Mouse (Mus musculus) B cell, adult 2 months (primary cell): ENCODE measurements around the gene Lcn2.
"Not testable (repeated sequence)": the region's sequence is repeated elsewhere in the genome, so short reads cannot be mapped to it uniquely, and the experiment has no call there.

Source experiments
- DNase-seq, 2 experiments: peaks; one replicate each; pipeline ENCODE4 v3.0.0; 2022

The Lcn2 gene

GRCm38 (mm10) chr2:32363376-32364106 is 24.5 kb downstream of the Lcn2 start:
- DNase-seq: peak; percentile 31 to 34

GRCm38 (mm10) chr2:32362817-32363340 is 25.2 kb downstream of the Lcn2 start:
- peak; percentile 93 to 95 for DNase-seq

- DNase-seq: not testable (repeated sequence)
Measured at GRCm38 (mm10) chr2:32362274-32362673, 25.8 kb downstream of the Lcn2 start.

- DNase-seq: peak; percentile 77 to 79
Measured at GRCm38 (mm10) chr2:32361437-32361836, 26.6 kb downstream of the Lcn2 start.

GRCm38 (mm10) chr2:32360741-32361140 is 27.3 kb downstream of the Lcn2 start:
- peak; percentile 66 to 67 for DNase-seq

- no peak for DNase-seq
Measured at GRCm38 (mm10) chr2:32358381-32358780, 29.7 kb downstream of the Lcn2 start.

- no peak for DNase-seq
Measured at GRCm38 (mm10) chr2:32357710-32358109, 30.3 kb downstream of the Lcn2 start.

- DNase-seq: no peak
Measured at GRCm38 (mm10) chr2:32356216-32356615, 31.8 kb downstream of the Lcn2 start.

GRCm38 (mm10) chr2:32354336-32354895 is 33.6 kb downstream of the Lcn2 start:
- no peak for DNase-seq

GRCm38 (mm10) chr2:32353836-32354235 is 34.2 kb downstream of the Lcn2 start:
- no peak for DNase-seq

GRCm38 (mm10) chr2:32353007-32353542 is 35.0 kb downstream of the Lcn2 start, which contains the start of gene Dnm1:
Gene Dnm1, minus strand, starts transcription at chr2:32353338.
- peak; percentile 94 for DNase-seq

- DNase-seq: peak; percentile 30 to 39
Measured at GRCm38 (mm10) chr2:32352151-32353006, 35.7 kb downstream of the Lcn2 start, which contains the start of gene Ciz1. Gene Ciz1, plus strand, starts transcription at chr2:32352327.

- DNase-seq: peak in 1 of 2 experiments; percentile 10
Measured at GRCm38 (mm10) chr2:32351471-32351961, 36.5 kb downstream of the Lcn2 start.

GRCm38 (mm10) chr2:32350471-32351051 is 37.5 kb downstream of the Lcn2 start:
- DNase-seq: peak in 1 of 2 experiments; percentile 6

GRCm38 (mm10) chr2:32349625-32350255 is 38.3 kb downstream of the Lcn2 start:
- DNase-seq: no peak

GRCm38 (mm10) chr2:32348311-32348710 is 39.7 kb downstream of the Lcn2 start:
- no peak for DNase-seq

- no peak for DNase-seq
Measured at GRCm38 (mm10) chr2:32347019-32347418, 41.0 kb downstream of the Lcn2 start.

- no peak for DNase-seq
Measured at GRCm38 (mm10) chr2:32344598-32345321, 43.3 kb downstream of the Lcn2 start.

GRCm38 (mm10) chr2:32344056-32344455 is 44.0 kb downstream of the Lcn2 start:
- no peak for DNase-seq

GRCm38 (mm10) chr2:32343351-32343671 is 44.7 kb downstream of the Lcn2 start:
- no peak for DNase-seq
